Mouse (Mus musculus): ENCODE data around the gene Mtfmt.

DNA sequence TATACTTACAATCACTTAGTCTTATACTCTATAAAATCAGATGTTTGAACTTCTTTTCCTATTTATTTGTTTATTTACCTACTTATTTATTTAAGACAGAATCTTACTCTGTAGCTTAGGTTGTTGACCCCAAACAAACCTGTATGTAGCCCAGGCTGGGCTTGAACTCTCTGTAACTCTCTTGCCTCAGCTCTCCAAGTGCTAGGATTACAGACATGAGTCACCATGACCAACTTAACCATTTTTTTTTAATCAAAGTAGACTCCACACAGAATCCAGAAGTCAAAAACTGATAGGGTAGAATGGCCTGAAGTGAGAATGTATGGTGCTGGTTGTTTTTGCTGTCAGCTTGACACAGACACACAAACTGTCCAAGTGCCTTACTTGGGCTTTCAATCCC is 5.2 kb upstream of the Mtfmt start:
- TF ChIP-seq CTCF (IDR thresholded peaks at IDR 0.05; ENCODE audit: low read depth), result no peak
- no peak for TF ChIP-seq EP300 (IDR thresholded peaks at IDR 0.05; ENCODE audit: low read depth)

Data from liver, embryonic 14.5 days (tissue).